Mouse (Mus musculus): ENCODE results near the gene Gins2.

Gene Gins2

GRCm38 (mm10) chr8:120602672-120603071 lies 13.6 kb upstream of the Gins2 start:
- DNase-seq (ENCODE audit: low spot score in 2 of 2): no peak

GRCm38 (mm10) chr8:120599504-120599903 lies 10.4 kb upstream of the Gins2 start:
- DNase-seq (ENCODE audit: low spot score in 2 of 2): peak; percentile 63 to 64

DNA sequence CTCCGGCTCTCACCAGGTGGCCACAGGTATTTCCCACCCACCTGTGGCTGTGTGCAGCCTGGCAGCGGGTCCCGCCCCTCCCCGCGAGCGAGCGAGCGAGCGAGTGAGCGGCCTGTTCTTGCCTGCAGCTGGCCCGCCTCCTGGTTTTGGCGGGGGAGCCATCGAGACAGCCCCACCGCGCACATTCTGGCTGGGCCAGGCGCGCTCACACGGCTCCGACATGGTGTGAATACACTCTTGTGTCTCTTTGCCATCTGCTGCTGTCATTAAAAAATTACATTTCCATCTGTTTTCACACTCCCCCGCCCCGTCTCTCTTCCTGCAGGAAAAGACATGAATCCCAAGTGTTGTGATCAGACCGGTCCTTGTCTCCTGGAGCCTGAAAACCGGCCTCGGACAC lies 9.5 kb upstream of the Gins2 start:
- no peak for DNase-seq (ENCODE audit: low spot score in 2 of 2)

- DNase-seq (ENCODE audit: low spot score in 2 of 2): no peak
Measured at GRCm38 (mm10) chr8:120595963-120596362, 6.9 kb upstream of the Gins2 start.

GRCm38 (mm10) chr8:120594571-120594970 lies 5.5 kb upstream of the Gins2 start:
- no peak for DNase-seq (ENCODE audit: low spot score in 2 of 2)

- no peak for DNase-seq (ENCODE audit: low spot score in 2 of 2)
Measured at GRCm38 (mm10) chr8:120591587-120592292, 2.6 kb upstream of the Gins2 start.

DNA sequence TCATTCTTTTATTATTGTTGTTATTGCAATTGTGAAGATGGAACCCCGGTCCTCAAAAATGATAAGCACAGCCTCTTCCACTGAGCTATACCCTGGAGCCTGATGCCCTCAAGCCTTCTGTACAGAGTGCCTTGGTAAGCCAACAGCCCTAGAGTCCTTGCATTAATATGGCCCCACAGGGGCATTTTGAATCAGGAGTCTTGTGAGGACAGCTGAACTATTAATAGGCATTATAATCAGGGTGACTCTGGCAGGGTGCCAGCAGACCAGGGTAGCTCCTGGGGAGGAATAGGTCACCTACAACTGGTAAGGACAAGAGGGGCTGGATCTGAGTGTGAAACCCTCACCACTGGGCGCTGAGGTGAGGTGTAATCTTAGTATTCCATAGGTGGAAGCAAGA lies 817 bp upstream of the Gins2 start:
- no peak for DNase-seq (ENCODE audit: low spot score in 2 of 2)

- no peak for DNase-seq (ENCODE audit: low spot score in 2 of 2)
Measured at GRCm38 (mm10) chr8:120585521-120585920, 3.6 kb downstream of the Gins2 start.

DNA sequence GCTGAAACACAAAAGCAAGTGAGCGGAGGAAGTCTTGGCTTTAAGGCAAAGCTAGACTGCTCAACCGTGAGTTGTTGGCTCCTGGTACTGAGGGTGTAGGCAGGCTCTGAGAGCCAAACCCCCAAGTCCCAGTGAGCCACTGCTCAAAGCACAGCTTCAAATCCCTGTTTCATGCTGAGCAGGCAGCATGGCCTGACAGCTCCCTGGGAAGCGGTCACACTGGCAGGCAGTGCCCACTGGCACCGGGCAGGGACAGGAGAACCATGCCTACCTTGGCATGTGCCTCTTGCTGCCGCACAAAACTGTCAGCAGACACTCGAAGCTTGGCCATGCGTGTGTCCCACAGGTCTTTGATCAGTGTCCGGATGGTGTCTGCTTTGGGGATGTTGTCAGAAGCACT lies 7.3 kb downstream of the Gins2 start:
- no peak for DNase-seq (ENCODE audit: low spot score in 2 of 2)

- no peak for DNase-seq (ENCODE audit: low spot score in 2 of 2)
Measured at GRCm38 (mm10) chr8:120581329-120581728, 7.8 kb downstream of the Gins2 start.

DNA sequence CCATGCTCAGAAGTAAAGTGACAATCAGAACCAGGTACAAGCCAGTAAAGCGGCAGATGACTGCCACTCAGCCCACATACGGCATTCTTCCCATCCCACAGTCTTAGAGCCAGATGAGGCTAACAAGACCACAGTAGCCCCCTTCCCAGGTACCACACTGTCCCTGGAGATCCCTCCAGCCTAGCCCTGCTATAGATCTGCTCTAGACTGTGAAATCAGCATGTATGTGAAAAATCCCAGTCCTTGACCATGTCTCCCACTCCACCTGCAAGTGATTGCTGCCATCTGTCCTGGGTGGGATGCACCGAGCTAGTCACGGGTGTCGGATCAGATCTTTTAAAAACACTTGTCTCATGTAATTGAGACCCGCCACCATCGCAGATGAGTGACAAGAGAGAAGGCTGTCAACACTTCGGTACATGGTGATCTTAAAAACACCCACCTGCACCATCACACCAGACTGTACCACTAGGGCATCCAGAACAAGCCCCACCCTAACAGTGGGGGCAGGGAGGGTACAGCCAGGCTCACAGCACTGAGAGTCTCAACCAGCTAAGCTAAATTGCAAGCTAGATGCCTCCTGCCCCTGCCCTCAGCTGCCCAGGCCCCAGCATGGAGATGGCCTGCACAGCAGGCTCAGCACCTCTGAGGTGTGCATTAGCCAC lies 8.6 kb downstream of the Gins2 start:
- no peak for DNase-seq (ENCODE audit: low spot score in 2 of 2)

GRCm38 (mm10) chr8:120577821-120578220 lies 11.3 kb downstream of the Gins2 start:
- DNase-seq (ENCODE audit: low spot score in 2 of 2): no peak

GRCm38 (mm10) chr8:120575801-120576200 lies 13.3 kb downstream of the Gins2 start:
- no peak for DNase-seq (ENCODE audit: low spot score in 2 of 2)

DNA sequence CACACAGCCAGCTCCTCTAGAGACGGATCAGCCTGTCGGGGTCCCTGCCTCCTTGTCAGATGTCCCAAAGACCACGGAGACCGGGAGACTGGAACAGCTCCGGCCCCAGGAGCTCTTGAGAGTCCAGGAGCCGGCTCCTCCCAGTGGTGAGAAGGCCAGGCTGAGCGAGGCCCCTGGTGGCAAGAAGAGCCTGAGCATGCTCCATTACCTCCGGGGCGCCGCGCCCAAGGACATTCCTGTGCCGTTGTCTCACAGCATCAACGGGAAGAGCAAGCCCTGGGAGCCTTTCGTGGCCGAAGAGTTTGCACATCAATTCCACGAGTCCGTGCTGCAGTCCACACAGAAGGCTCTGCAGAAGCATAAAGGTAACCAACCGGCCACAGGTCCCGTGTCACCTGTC lies 14.2 kb downstream of the Gins2 start:
- no peak for DNase-seq (ENCODE audit: low spot score in 2 of 2)

GRCm38 (mm10) chr8:120573866-120574265 lies 15.2 kb downstream of the Gins2 start:
- no peak for DNase-seq (ENCODE audit: low spot score in 2 of 2)

- DNase-seq (ENCODE audit: low spot score in 2 of 2): no peak
Measured at GRCm38 (mm10) chr8:120572534-120572933, 16.6 kb downstream of the Gins2 start.

DNA sequence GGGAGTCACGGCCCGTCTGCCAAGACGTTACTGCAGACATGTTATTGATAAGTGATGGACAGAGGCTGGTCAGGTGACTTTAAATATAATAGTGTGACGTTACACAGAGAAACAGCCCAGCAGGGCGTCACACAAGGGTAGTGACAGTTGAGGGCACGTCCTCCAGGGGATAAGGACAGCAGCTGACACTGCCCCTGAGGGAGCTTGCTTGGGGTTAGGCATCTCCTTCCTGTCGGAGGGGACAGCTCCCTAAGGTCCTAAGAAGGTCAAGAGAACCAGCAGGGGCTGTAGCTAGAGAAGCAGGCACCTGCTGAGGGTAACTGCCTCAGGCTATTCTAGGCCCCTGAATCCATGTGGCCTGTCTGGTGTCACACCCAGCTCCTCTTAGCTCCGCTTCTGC lies 17.5 kb downstream of the Gins2 start:
- no peak for DNase-seq (ENCODE audit: low spot score in 2 of 2)

DNA sequence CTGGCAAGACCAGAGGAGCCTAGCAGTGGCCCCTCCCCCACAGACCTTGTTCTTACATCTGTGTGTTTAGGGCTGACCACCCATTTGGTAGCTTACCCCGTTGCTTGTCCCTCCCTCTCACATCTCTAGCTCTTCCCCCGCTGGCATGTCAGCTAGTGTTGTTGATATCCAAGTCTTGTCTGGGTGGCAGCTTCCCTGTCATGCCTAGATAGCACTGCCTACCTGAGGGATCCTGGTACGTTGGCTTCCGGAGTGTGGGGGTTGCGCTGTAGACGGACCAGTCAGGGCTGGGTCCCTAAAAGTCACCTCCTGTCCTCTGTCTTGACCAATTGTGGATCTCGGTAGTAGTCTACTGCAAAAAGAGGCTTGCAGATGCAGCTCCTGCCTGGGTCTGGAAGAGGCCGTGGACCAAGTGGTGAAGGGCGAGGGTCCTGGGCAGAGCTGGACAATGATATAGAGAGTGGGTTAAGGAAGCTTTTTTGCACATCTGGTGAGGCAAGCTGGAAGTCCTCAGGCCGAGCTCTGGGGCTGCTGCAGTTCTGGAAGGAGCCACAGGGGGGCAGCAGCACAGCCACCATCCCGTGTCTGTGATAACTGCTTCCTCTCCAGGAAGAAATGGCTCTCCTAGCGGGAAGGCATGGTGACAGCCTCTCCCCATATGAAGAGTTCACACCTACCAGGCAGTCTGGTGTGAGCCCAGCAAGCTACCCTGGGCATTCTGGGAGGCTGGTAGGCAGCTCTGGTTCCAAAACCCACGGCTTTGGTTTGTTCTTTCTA lies 19.0 kb downstream of the Gins2 start:
- peak; percentile 50 to 59 for DNase-seq (ENCODE audit: low spot score in 2 of 2)

- no peak for DNase-seq (ENCODE audit: low spot score in 2 of 2)
Measured at GRCm38 (mm10) chr8:120569123-120569522, 20.0 kb downstream of the Gins2 start.

GRCm38 (mm10) chr8:120568164-120568798 lies 20.8 kb downstream of the Gins2 start:
- no peak for DNase-seq (ENCODE audit: low spot score in 2 of 2)

DNA sequence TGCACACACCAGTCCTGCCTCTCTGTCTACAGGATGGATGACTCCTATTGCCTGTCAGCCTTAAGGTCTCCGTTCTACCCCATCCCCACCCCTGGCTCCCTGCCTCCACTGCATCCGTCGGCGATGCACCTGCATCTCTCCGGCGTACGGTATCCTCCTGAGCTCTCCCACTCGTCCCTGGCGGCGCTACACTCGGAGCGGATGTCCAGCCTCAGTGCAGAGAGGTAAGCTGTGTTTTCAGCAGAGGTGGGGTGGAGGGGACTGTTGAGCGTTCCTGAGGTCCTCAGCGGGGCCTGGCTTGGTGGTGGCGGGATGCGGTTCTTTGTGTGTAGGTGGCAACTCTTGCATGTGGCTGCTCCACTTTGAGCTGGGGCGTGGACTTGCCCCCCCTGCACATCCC lies 21.4 kb downstream of the Gins2 start:
- DNase-seq (ENCODE audit: low spot score in 2 of 2): no peak

- DNase-seq (ENCODE audit: low spot score in 2 of 2): no peak
Measured at GRCm38 (mm10) chr8:120566681-120567080, 22.4 kb downstream of the Gins2 start.
